Mouse (Mus musculus) lung, adult 18-20 months (tissue): ENCODE data around the gene Clcf1.
"Not testable (repeated sequence)": the region's sequence is repeated elsewhere in the genome, so short reads cannot be mapped to it uniquely, and the experiment has no call there.

Source experiments
- DNase-seq, 2 experiments: peaks; one replicate each; pipeline ENCODE4 v3.0.0; 2022; ENCODE audit warnings: mixed read lengths in 2 of 2

Clcf1 gene

DNA sequence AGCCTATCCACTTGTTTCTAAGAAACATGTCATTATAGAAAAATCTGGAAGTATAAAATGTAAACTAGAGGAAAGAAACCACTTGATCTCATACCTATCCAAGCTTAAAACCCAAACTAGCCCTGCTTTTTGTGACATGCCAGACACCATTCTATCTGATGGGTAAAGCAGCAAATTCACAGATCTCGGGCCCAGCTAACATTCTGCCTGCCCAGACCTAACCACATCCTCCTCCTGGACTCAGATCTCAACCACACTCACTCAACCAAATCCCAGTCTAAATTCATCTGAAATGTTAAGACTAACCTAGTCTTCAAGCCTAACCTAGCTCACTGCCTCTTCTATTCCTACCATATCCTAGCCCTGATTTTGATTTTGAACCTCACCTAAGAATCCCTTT is 4.7 kb downstream of the Clcf1 start:
- no peak for DNase-seq

DNA sequence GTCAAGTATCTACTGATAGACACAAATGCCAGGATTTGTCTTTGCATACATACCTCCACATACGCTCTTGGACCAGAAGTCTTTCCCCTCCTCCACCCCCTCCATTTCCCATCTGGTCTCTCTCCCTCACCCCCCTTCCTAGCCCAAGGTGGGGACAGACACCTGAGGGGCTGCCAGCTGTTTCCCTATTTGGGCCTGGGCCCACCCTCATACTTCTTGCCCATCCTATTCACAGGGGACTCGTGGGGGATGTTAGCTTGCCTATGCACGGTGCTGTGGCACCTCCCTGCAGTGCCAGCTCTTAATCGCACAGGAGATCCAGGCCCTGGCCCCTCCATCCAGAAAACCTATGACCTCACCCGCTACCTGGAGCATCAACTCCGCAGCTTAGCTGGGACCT is 5.9 kb downstream of the Clcf1 start:
- no peak for DNase-seq

DNA sequence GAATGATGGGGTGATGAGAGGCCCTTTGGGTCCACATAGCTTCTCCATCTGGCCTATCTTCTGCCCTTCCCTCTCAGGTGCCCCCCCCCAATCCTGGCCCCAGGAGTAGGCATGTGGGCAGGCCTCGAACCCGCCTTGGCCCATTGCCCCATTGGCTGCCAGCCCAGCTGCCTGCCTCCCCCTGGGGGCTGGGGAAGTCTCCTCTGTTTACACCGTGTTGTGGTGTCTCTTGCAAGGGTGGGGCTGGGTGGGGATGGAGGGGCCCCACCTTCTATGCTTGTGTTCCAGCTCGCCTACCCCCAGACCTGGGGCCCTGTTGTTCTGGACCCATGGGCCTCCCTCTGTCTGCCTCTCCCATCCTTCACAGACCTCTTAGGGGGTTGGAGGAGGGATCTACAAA is 6.4 kb downstream of the Clcf1 start:
- peak in 1 of 2 experiments; percentile 60 for DNase-seq

DNA sequence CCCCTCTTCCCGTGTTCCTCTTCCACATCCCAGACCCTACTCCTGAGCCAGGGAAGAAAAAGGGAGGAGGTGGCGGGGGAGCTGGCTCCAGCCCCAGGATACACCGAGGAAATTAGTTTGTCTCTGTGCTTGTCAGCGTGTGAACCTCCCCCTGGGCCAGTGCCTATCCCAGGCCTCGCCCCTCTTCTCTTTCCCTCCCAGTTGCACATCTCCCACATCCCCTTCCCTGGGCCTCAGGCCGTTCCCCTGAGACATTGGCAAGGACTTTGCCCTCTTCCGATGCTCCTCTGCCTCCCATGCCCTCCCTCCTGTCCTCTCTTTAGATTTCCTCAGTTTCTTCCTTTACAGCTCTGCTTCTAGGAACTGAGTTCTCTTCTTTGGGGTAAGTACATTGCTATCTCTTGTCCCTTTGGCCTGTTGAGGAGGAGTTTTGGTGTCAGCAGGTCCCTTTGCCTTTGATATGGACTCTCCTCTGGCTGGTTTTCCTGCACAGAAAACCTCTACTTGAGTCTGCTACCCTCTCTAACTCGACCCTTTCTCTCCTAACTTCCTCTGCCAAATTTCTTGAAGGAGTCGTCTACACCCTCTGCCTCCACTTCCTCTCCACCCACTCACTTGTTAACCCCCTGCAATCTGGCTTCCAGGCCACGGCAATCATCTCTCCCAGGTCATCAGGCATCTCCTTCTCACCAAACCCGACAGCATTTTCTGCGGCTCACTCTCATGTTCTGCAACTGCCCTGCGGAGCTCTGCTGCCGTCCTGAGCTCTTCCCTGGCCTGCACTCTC is 7.1 kb downstream of the Clcf1 start:
- DNase-seq, result peak; percentile 58 to 62

DNA sequence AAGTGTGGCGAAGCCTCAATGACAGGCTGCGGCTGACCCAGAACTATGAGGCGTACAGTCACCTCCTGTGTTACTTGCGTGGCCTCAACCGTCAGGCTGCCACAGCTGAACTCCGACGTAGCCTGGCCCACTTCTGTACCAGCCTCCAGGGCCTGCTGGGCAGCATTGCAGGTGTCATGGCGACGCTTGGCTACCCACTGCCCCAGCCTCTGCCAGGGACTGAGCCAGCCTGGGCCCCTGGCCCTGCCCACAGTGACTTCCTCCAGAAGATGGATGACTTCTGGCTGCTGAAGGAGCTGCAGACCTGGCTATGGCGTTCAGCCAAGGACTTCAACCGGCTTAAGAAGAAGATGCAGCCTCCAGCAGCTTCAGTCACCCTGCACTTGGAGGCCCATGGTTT is 8.1 kb downstream of the Clcf1 start:
- DNase-seq, result peak in 1 of 2 experiments; percentile 50

DNA sequence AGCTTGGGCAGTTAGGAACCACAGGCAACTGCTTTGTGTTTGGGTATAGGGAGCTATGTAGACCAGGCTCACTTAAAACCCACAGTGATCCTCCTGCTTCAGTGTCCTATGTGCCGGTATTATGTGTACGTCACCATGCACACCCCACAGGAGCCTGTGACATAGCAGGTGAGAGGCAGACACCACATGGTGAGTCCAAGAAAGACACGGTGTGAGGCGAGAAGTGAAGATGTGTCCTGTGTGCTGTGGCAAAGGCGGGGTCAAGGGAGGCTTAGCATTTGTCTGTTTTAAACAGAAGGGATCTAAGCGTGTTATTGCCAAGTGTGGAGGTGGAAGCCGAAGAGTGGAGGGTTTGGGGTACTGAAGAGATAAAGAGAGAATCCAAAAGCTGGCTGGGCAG is 12.7 kb downstream of the Clcf1 start:
- DNase-seq, result no peak

DNA sequence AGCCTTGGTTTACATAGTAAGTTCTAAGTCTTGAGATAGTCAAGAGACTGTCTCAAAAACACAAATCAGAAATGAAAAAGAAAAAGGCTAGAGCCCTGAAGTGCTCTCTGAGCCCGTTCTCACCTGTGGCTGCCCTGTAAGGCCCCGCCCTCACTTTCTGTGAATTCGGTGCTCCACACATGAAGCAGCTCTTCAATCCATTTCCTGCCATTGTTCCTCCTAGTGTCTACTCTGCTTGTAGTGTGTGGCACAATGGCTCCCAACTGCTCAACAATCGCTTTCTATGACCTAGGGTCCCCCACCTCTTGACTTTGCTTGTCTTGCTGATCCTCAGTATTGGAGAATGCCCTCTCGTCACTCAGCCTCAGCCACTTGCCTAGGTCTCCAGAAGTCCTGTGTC is 13.4 kb downstream of the Clcf1 start:
- DNase-seq, result no peak

DNA sequence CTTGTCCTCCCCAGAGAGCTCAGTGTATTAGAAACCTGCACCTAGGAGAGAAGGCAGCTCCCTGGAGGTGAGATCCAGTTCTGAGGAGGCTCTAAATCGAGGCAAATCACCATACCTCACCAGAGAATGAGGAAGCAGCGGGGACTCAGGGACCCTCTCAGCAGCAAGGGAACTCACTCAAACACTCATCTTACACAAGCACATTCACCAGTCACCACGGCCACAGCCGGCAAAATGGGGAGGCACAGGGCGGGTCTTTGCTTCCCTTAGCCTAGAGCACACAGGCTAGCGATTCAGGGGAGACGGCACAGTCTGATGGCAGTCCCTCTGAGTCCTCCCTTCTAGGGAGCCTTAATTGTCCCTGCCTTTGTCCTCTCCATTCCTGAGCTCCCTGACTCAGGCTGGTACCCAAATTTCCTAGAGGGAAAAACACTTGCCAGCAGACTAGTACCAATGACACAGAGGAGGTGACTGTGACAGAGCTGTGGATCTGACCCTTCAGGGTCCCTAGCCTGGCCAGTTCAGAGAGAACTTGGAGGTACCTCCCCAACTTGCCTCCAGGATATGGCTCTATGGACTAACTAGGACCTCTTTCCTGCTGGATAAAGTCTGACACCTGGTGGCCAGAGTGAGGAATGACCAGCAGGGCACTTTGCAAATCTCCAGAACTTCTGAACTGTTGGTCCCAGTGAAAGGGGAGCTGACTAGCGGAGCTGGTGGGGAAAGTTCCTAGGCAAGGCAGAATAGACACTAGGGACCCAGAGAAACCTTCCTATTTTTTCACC is 14.0 kb downstream of the Clcf1 start:
- DNase-seq, result peak; percentile 79 to 82

DNA sequence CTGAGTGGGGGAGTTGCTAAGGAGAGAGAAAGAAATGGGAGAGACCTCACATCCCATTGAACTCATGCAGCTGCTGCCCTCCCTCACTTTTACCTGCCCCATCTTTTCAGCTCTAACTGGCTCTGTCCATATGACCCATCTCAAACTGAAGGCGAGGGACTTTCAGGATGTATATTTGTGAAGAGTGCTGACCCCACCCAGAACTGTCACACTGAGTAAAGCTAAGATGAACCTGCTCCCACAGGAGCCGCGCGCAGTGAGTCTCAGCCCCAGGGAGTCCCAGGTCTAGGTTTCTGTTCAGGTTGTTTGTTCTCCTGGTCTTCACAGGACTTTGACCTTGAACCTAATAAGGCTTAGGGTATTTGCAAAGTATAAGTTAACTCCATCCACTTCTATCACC is 14.9 kb downstream of the Clcf1 start:
- no peak for DNase-seq

DNA sequence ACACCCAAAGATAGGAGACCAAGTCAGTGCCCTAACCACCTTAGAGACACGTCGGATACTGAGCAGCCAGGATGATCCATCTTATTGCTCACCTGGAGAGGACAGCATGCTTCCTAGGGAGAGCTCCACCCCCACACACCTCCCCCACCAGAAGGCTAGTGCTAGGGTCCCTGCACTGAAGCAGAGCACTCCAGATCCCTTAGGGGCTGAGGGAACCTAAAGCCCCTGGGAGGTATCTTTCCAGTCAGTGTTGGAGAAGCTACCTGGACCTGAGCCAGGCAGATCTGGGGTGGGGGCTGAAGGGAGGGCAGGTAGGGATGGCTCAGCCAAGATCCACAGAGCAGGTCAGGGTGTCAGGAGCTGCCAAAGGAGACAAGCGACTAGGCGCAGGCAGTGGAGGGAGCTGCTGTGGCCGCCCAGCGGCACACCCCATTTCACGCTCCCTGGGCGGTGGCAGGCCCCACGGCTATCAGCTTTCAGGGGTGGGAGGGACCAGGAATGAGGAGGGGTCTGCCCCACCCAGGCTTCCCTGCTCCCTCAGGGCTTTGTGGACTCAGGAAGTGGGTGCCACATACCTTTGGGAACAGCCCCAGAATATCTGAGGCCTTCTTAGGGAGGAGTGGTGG is 15.5 kb downstream of the Clcf1 start:
- peak in 1 of 2 experiments; percentile 35 for DNase-seq

DNA sequence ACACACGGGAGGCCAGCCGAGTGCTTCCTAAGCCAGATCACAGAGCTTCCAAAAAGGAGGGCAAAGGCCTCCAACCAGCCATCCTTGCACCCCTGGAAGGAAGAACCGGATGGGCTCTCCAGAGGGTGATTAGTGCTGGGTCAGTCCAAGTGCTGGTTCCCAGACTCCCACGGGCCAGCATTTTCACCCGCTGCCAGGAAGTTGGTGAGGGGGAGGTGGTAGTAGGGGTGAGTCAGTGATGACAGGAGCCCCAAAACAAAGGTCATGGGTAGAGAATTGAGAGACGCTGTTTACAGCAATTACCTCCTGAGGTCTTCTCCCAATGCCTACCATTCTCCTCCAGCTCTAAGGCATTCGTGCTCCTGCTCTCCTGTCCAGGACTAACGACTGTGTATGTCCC is 16.4 kb downstream of the Clcf1 start:
- DNase-seq, result peak in 1 of 2 experiments; percentile 33

DNA sequence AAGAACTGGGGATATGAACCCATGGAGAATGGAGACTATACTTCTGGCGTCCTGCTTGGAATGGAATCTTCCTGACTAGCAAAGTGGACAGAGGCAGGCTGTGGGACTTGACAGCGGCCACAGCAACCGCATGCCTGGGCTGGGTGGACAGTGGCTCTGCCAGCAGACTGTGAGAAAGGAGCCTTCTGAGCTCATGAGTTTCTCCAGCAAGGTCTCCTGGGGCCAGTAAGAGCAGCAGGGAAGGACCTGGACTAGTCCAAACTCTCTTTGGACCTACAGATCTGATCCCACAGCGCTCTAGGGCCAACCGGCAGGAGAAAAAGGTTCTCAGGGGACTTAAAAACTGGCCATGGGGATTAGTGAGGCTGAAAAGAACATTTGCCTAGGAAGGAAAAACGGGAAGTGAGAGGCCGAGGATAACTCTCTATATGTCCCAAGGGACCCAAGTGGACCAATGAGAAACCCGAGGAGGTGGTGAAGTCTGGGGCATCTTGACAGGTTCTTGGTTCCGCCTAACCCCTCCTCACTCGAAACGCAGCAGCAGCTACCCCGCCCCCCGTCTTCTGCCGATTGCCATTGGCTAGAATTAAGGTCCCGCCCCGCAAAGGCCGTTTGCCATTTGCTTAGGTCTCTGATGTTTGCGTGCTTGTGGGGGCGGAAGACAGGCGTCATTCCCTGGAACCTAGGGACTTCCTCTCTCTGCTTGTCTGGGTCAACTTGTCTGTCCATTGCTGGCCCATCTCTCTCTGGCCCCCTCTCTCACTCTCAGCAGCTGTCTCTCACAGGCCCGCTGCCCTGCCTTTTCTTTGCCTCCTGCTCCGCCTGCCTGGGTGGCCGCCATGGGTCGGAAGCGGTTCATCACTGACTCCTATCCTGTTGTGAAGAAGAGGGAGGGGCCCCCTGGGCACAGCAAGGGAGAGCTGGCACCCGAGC is 17.5 kb downstream of the Clcf1 start, which contains the start of gene Pold4:
Gene Pold4, plus strand, starts transcription at position 647 of the 933 bp plus-strand sequence.
- peak; percentile 99 for DNase-seq

DNA sequence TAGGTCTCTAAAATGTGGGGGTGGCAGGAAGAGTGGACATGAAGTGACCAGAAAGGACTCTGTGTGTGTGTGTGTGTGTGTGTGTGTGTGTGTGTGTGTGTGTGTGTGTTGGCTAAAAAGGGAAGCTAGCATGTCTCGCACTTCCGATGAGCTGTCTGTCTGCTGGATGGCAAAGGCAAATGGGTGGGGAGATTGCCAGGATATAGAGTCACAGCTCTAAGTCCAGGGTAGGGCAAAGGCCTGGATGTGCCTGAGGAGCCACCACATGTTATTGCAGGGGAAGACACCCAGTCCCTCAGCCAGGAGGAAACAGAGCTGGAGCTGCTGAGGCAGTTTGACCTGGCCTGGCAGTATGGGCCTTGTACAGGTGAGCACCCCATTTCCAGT is 18.1 kb downstream of the Clcf1 start:
- peak; percentile 69 to 76 for DNase-seq

DNA sequence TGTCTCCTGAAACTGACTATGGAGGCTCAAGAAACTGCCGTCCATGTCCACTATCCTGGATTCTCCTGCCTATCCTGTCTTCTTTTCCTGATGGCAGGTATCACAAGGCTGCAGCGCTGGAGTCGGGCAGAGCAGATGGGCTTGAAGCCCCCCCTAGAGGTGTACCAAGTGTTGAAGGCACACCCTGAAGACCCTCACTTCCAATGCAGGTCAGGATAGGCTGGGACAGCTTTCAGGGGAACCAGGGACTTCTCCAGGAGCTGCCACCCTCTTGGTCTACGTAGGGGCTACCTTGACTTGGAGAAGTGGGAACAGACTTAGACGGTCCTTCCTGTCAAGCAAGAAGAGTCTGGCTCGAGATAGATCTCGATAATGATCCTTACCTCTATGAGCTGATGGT is 18.6 kb downstream of the Clcf1 start:
- DNase-seq, result no peak

DNA sequence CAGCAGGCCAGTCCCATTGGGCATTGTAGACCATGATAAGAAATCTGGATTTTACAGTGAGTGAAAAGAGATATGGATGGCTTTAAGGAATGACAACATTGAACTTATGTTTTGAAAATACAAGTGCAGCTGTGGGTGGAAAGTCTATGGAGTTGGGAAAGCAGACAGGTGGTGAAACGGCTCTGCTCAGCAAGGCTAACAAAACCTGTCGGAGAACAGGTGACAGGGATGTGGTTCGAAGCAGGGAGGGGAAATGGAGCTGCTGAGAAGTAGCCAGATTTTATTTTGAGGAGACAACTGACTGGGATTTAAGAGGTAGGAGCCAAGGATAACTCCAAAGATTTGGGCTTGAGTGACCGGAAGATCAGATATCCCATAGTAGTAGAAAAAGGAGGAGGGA is 20.5 kb downstream of the Clcf1 start:
- no peak for DNase-seq

DNA sequence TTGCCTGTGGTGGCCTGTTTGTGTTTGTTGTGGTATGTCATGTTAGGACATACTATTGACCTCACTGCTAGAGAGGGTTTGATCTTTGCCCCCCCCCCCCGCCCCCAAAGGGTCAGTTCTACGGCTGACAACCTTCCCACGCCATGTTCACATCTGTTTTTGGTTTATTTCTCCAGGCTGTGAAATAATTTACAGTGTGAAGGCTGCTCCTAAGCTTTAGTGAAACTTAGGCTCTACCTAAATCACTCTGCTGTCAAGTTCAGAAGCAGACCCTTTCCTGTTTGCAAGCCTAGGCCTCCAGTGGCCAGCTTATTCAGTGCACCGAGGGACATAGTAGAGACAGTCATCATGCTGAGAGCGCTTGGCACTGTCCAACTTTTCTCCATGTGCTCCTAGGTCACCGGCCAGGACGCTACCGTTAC is 26.2 kb downstream of the Clcf1 start:
- DNase-seq, result no peak

DNA sequence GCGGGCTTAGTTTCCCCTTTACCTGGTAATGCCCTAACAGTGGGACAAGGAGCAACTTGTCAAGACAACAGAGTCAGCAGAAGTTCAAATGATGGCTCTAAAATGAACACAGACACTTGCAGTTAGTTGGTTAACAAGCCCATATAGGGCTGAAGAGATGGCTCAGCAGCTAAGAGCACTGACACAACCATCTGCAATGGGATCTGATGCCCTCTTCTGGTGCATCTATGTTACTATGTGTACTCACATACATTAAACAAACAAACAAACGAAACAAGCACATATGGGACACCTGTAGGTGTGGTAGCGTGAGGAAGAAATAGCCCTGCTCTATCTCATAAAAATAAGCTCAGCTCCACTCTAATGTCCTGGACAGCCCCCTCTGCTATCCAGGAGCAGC is 28.4 kb downstream of the Clcf1 start:
- DNase-seq, result no peak

DNA sequence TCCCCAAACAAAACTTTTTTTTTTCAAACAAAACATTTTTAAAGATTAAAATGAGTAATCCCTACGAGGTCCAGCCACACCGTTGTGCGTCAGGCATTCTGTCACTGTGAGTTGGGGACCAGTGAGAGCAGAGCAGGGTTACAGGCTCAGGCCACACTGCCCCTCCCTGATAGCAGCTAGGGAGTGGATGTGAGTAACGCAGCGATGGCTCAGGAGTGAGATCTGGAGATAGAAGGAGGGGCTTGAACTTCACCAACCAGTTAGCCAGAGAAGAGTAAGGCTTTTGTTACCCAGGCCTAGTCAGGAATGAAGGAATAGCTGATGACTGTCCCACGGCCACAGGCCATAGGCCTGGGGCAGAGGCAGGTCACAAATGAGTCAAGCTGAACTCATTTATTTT is 30.7 kb downstream of the Clcf1 start:
- no peak for DNase-seq

DNA sequence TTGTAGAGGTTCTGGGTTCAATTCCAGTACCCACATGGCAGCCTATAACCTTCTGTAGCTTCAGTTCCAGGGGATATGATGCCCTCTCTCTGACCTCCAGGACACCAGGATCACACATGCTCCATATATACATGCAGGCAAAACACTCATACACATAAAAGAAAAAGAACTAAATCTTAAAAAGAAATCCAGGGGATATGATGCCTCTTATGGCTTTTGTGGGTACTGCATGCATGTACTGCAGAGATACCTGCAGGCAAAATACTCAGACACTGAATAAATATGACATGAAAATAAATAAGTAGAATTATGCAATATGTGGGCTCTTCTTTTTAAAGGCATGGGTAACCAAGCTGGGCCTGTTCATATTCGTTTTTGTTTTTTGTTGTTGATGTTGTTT is 33.0 kb downstream of the Clcf1 start:
- DNase-seq, result no peak

DNA sequence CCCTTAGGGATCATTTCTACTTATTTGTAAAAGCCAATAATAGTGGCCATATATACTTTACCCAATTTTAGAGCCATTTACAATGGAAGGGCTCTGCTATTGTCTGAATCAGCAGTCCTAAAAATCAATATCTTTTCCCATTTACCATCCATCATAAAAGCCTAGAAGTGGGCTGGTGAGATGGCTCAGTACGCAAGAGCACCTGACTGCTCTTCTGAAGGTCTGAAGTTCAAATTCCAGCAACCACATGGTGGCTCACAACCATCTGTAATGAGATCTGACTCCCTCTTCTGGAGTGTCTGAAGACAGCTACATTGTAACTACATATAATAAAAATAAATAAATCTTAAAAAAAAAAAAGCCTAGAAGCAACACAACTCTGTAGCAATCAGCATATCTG is 34.6 kb downstream of the Clcf1 start:
- not testable (repeated sequence) for DNase-seq

DNA sequence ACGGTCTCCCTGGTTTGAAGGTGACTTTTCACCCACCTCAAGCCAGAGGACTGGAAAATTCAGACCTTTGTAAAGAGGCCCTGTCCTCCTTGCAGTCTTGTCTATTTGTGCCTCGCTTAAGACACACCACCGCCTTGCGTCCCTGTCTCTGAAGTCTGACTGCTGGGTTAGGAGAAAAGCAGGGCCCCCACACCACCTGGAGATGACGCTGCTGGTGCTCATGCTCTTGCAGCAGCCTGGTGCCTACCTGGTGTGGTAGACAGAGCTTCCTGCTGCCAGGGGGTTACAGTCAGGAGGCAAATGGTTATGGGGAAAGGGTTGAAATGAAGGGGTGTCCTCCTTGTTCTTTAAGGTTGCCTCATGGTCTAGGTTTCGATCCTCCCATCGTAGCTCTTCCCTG is 40.2 kb downstream of the Clcf1 start:
- no peak for DNase-seq

DNA sequence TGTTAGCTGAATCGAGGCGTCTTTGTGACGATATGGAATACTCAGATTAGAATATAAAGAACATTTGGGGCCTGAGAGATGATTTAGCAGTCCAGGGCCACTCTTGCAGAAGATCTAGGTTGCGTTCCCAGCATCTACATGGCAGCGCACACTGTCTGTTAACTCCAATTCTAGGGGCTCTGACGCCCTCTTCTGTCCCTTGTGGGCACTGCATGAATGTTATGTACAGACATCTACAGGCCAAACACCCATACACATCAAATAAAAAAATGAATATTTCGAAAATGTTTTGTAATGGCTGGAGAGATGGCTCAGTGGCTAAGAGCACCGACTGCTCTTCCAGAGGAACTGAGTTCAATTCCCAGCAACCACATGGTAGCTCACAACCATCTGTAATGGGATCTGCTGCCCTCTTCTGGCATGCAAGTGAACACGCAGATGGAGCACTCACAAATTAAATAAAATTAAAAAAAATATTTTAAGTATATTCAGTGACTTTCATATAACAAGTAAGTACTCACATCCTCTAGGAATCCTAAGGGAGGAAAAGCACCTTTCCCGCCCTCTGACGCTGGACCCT is 41.6 kb downstream of the Clcf1 start:
- no peak for DNase-seq
